Mouse (Mus musculus): ENCODE data around the gene Cd19. TPM values are rescaled to one million over a fixed set of nuclear protein-coding genes. Genes with fewer than 3 reads are reported as not detected.
"Not testable (repeated sequence)": the region's sequence is repeated elsewhere in the genome, so short reads cannot be mapped to it uniquely, and the experiment has no call there.

The Cd19 gene
- total and polyA plus RNA-seq, 2 experiments: 0.18 to 1.7 TPM

DNA sequence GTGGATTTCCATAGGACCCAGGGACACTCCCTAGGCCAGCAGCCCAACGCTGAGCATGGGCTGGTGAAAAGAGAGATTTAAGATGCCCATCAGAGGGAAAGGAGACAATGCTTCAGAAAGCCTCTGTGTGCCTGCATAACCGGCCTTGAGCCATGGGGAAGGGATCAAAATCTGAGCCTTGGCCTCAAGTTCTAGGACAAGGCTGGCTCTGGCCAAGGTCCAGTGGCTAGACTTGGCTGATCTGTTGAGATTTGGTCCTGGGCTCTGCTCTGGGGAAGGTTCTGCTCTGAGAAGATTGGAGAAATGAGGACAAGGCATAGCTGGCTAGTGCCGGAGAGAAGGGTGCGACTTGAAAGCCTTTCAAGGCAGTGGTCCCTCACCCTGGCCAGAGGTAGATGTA lies 3.6 kb downstream of the Cd19 start:
- Histone ChIP-seq H3K79me2 (ENCODE audit: control insufficient read depth, insufficient read depth, low read length) (no peaks in the 10 kb centered on the region), H3K4me3 (ENCODE audit: insufficient read depth, low read depth, low read length) (no peak overlapping the region), H3K27ac (replicated peaks; ENCODE audit: insufficient read depth, low read depth, low read length) (no peak overlapping the region), H3K36me3 (ENCODE audit: control insufficient read depth, insufficient read depth, low read length) (no peaks in the 10 kb centered on the region), H3K27me3 (ENCODE audit: control insufficient read depth, insufficient read depth, low read length) (no peaks in the 10 kb centered on the region), H3K4me1 (ENCODE audit: control insufficient read depth, insufficient read depth, low read length) (no peaks in the 10 kb centered on the region), H3K9ac (ENCODE audit: low read depth, low read length) (no peak overlapping the region)
- TF ChIP-seq POLR2A (IDR thresholded peaks at IDR 0.05; ENCODE audit: extremely low read depth, insufficient read depth, low read length) (no peak), CTCF (IDR thresholded peaks at IDR 0.05; ENCODE audit: low read depth, low read length) (no peak)
- no peak for DNase-seq (ENCODE audit: extremely low read depth, low read depth, low spot score)
- WGBS: 97% methylated on average over 4 of the region's 4 CpGs

DNA sequence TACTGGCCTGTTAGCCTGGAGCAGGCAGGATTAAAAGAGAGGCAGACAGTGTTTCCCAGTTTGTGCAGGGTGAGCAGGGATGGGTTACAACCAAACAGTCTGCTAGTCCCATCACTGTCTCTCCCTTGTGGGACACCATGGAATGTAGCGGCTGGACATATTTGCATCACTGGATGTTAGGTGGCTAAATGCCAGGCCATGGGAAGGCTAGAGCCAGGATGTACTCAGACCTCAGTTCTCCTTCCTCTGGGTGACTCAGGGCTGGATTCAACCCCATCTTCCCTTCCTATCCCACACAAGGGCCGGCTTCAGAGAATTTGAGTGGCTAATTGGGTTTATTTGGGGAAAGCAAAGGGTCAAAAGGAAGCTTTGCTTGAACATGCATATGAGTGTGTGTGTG lies 6.0 kb downstream of the Cd19 start:
- WGBS: 79% methylated on average over 2 of the region's 2 CpGs
- no peak overlapping the region for H3K27ac ChIP-seq (replicated peaks; ENCODE audit: insufficient read depth, low read depth, low read length)

DNA sequence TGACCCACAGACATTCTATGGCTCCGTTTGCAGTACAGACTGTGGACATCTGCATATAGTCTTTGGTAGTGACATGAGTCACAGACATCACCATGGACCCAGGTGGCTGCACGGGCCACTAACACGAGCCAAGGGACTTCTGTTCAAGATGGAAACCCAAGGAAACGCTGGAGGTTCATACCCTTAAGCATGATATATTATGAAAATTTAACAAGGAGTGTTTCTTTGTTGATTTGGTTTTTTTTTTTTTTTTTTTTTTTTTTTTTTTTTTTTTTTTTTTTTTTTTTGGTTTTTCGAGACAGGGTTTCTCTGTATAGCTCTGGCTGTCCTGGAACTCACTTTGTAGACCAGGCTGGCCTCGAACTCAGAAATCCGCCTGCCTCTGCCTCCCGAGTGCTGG lies 12.2 kb downstream of the Cd19 start:
- 68% methylated on average over 8 of the region's 8 CpGs for WGBS
- not testable (repeated sequence) for H3K4me3 ChIP-seq (ENCODE audit: insufficient read depth, low read depth, low read length); H3K27ac ChIP-seq (replicated peaks; ENCODE audit: insufficient read depth, low read depth, low read length); H3K4me1 ChIP-seq (ENCODE audit: control insufficient read depth, insufficient read depth, low read length); H3K9ac ChIP-seq (ENCODE audit: low read depth, low read length); DNase-seq (ENCODE audit: extremely low read depth, low read depth, low spot score); H3K36me3 ChIP-seq (ENCODE audit: control insufficient read depth, insufficient read depth, low read length); H3K27me3 ChIP-seq (ENCODE audit: control insufficient read depth, insufficient read depth, low read length); H3K79me2 ChIP-seq (ENCODE audit: control insufficient read depth, insufficient read depth, low read length)

More for the DNA sequence above, 6.0 kb downstream of the Cd19 start:
- Histone ChIP-seq H3K4me1 (ENCODE audit: control insufficient read depth, insufficient read depth, low read length) (no peaks in the 10 kb centered on the region), H3K36me3 (ENCODE audit: control insufficient read depth, insufficient read depth, low read length) (no peaks in the 10 kb centered on the region), H3K79me2 (ENCODE audit: control insufficient read depth, insufficient read depth, low read length) (no peaks in the 10 kb centered on the region), H3K27me3 (ENCODE audit: control insufficient read depth, insufficient read depth, low read length) (no peaks in the 10 kb centered on the region), H3K4me3 (ENCODE audit: insufficient read depth, low read depth, low read length) (no peak overlapping the region), H3K9ac (ENCODE audit: low read depth, low read length) (no peak overlapping the region)
- no peak for DNase-seq (ENCODE audit: extremely low read depth, low read depth, low spot score)
- no peak for TF ChIP-seq CTCF (IDR thresholded peaks at IDR 0.05; ENCODE audit: low read depth, low read length)
- no peak for TF ChIP-seq POLR2A (IDR thresholded peaks at IDR 0.05; ENCODE audit: extremely low read depth, insufficient read depth, low read length)

DNA sequence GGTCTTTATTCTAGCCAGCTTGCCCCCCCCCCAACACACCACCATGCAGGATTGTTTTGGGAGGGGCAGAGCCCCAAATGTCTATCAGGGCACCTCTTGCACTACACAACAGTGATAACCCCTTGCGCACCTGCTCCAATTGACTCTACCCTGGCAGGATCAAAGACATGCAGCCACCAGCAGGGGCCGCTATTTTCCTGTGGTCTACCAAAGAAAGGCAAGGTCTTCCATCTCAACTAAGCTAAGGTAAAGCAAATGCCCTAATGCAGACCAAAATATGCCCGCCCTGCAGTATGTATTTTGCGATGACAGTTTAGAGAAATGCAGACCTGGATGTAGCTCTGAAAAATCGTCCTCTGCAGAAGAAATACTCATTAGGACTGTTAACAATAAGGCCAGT lies 15.1 kb downstream of the Cd19 start:
- Histone ChIP-seq H3K4me1 (ENCODE audit: control insufficient read depth, insufficient read depth, low read length) (peaks cover 5% of the 10 kb centered on the region), H3K36me3 (ENCODE audit: control insufficient read depth, insufficient read depth, low read length) (no peaks in the 10 kb centered on the region), H3K4me3 (ENCODE audit: insufficient read depth, low read depth, low read length) (no peak overlapping the region), H3K79me2 (ENCODE audit: control insufficient read depth, insufficient read depth, low read length) (peaks cover 3% of the 10 kb centered on the region; the same call in 1 of the 2 replicates), H3K27me3 (ENCODE audit: control insufficient read depth, insufficient read depth, low read length) (no peaks in the 10 kb centered on the region), H3K9ac (ENCODE audit: low read depth, low read length) (no peak overlapping the region), H3K27ac (replicated peaks; ENCODE audit: insufficient read depth, low read depth, low read length) (no peak overlapping the region)
- TF ChIP-seq POLR2A (IDR thresholded peaks at IDR 0.05; ENCODE audit: extremely low read depth, insufficient read depth, low read length): no peak
- peak; percentile 83 for TF ChIP-seq CTCF (IDR thresholded peaks at IDR 0.05; ENCODE audit: low read depth, low read length)
- 8% methylated on average over 5 of the region's 5 CpGs for WGBS
- peak; percentile 56 for DNase-seq (ENCODE audit: extremely low read depth, low read depth, low spot score)

DNA sequence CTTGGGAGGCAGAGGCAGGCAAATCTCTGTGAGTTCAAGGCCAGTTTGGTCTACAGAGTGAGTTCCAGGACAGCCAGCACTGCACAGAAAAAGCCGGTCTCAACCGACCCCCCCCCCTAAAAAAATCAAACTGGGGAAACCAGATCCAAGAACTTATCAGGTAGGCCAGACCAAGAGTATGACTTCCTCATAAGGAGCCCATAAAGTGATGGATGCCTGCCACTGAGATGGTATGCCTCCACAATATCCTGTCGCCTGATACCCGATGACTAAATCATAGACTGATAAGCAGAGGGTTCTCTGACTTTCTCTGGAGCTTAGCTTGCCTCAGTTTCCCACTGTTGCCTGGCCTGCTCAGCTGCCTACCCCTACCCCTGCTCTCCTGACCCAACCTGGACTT lies 16.9 kb downstream of the Cd19 start:
- peaks cover 3% of the 10 kb centered on the region; the same call in 1 of the 2 replicates for H3K79me2 ChIP-seq (ENCODE audit: control insufficient read depth, insufficient read depth, low read length)
- 86% methylated on average over 4 of the region's 4 CpGs for WGBS
- peaks cover 5% of the 10 kb centered on the region for H3K4me1 ChIP-seq (ENCODE audit: control insufficient read depth, insufficient read depth, low read length)
- H3K9ac ChIP-seq (ENCODE audit: low read depth, low read length): no peak overlapping the region
- no peaks in the 10 kb centered on the region for H3K27me3 ChIP-seq (ENCODE audit: control insufficient read depth, insufficient read depth, low read length)
- no peak overlapping the region for H3K4me3 ChIP-seq (ENCODE audit: insufficient read depth, low read depth, low read length)
- no peaks in the 10 kb centered on the region for H3K36me3 ChIP-seq (ENCODE audit: control insufficient read depth, insufficient read depth, low read length)
- H3K27ac ChIP-seq (replicated peaks; ENCODE audit: insufficient read depth, low read depth, low read length): no peak overlapping the region
- no peak for DNase-seq (ENCODE audit: extremely low read depth, low read depth, low spot score)
- TF ChIP-seq CTCF (IDR thresholded peaks at IDR 0.05; ENCODE audit: low read depth, low read length) (no peak), POLR2A (IDR thresholded peaks at IDR 0.05; ENCODE audit: extremely low read depth, insufficient read depth, low read length) (no peak)

DNA sequence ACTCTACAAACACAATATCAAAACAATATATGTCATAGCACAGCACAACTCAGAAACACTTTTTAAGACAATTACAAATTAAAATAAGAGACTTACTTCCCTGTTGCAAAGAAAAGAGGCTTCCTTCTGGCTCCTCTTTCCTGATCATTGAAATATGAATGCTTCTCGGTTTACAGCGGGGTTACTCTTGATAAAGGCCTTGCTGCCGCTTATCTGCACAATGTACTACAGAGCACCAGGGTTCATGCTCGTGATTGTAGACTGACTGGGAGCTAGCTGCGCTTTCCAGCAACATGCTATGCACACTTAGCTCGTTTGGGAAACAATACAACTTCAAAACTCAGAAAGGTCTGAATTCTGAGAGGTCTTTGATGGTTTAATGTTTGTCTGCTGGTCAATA lies 17.5 kb downstream of the Cd19 start:
- H3K27me3 ChIP-seq (ENCODE audit: control insufficient read depth, insufficient read depth, low read length): no peaks in the 10 kb centered on the region
- DNase-seq (ENCODE audit: extremely low read depth, low read depth, low spot score): no peak
- H3K27ac ChIP-seq (replicated peaks; ENCODE audit: insufficient read depth, low read depth, low read length): no peak overlapping the region
- H3K79me2 ChIP-seq (ENCODE audit: control insufficient read depth, insufficient read depth, low read length): peaks cover 3% of the 10 kb centered on the region; the same call in 1 of the 2 replicates
- 48% methylated on average over 6 of the region's 6 CpGs for WGBS
- H3K36me3 ChIP-seq (ENCODE audit: control insufficient read depth, insufficient read depth, low read length): no peaks in the 10 kb centered on the region
- H3K4me3 ChIP-seq (ENCODE audit: insufficient read depth, low read depth, low read length): no peak overlapping the region
- peaks cover 5% of the 10 kb centered on the region for H3K4me1 ChIP-seq (ENCODE audit: control insufficient read depth, insufficient read depth, low read length)
- no peak overlapping the region for H3K9ac ChIP-seq (ENCODE audit: low read depth, low read length)
- TF ChIP-seq POLR2A (IDR thresholded peaks at IDR 0.05; ENCODE audit: extremely low read depth, insufficient read depth, low read length): no peak
- no peak for TF ChIP-seq CTCF (IDR thresholded peaks at IDR 0.05; ENCODE audit: low read depth, low read length)
